Mouse (Mus musculus) neural tube, embryonic 13.5 days (tissue): ENCODE measurements around the gene Foxl2. TPM values are rescaled to one million over a fixed set of nuclear protein-coding genes. Genes with fewer than 3 reads are reported as not detected.

Experiments used
- ATAC-seq: fragments of 200-750 bp; cut with Nextera tagmentation; 2 replicates; pipeline ENCODE4 v1.8.0; 2017; ENCODE audit warnings: low read depth, mild to moderate bottlenecking, moderate TSS enrichment, moderate library complexity
- H3K27ac ChIP-seq: fragments of 300-500 bp; sonication (generic); replicated peaks from 2 replicates; pipeline ENCODE4 v1.5.1; 2015; ENCODE audit warnings: moderate library complexity, mild to moderate bottlenecking, inconsistent platforms
- H3K27me3 ChIP-seq: fragments of 300-500 bp; sonication (generic); 2 replicates; pipeline ENCODE4 v1.6.1; 2015; ENCODE audit warnings: mild to moderate bottlenecking, inconsistent platforms
- H3K36me3 ChIP-seq: fragments of 300-500 bp; sonication (generic); 2 replicates; pipeline ENCODE4 v1.6.1; 2015; ENCODE audit warnings: mild to moderate bottlenecking, inconsistent platforms
- H3K4me1 ChIP-seq: fragments of 300-500 bp; sonication (generic); replicated peaks from 2 replicates; pipeline ENCODE4 v1.6.1; 2015; ENCODE audit warnings: inconsistent platforms
- H3K4me2 ChIP-seq: fragments of 300-500 bp; sonication (generic); 2 replicates; pipeline ENCODE4 v1.6.1; 2015; ENCODE audit warnings: inconsistent platforms, mild to moderate bottlenecking, moderate library complexity
- H3K4me3 ChIP-seq: fragments of 300-500 bp; sonication (generic); 2 replicates; pipeline ENCODE4 v1.5.1; 2015; ENCODE audit warnings: mild to moderate bottlenecking, inconsistent platforms
- H3K9ac ChIP-seq: fragments of 300-500 bp; sonication (generic); 2 replicates; pipeline ENCODE4 v1.6.1; 2015; ENCODE audit warnings: moderate library complexity, mild to moderate bottlenecking, inconsistent platforms
- H3K9me3 ChIP-seq: fragments of 300-500 bp; sonication (generic); 2 replicates; pipeline ENCODE4 v1.6.1; 2016; ENCODE audit warnings: inconsistent platforms
- WGBS: fragments of 180-500 bp; shearing (Covaris S2); methylation state at CpG from one replicate; pipeline ENCODE4 v1.1.7; 2015; 5-methylcytosine and 5-hydroxymethylcytosine counted together
- polyA plus RNA-seq: library from polyadenylated mRNA; unstranded; fragments of >200 nt; fragmentation: Nextera tagmentation; extraction: Ambion mirVana; gene quantifications from 2 replicates; pipeline ENCODE4 v1.2.1, GENCODE M21; 2015

Foxl2 gene
- polyA plus RNA-seq, 1 experiment from 2014 or later: 0.68 TPM

GRCm38 (mm10) chr9:99001326-99001725 is 46.2 kb downstream of the Foxl2 start:
- H3K36me3 ChIP-seq: peaks cover 65% of the 10 kb centered on the region
- no peaks in the 10 kb centered on the region for H3K9me3 ChIP-seq
- ATAC-seq: no peak
- no peak overlapping the region for H3K27ac ChIP-seq
- H3K9ac ChIP-seq: no peak overlapping the region
- H3K27me3 ChIP-seq: no peaks in the 10 kb centered on the region
- WGBS: 92% methylated on average over 6 of the region's 6 CpGs
- H3K4me3 ChIP-seq: no peak overlapping the region
- no peaks in the 10 kb centered on the region for H3K4me1 ChIP-seq
- no peak overlapping the region for H3K4me2 ChIP-seq

Other genes with a start within 250 kb of the Foxl2 start
- gene Prr23a1, start 112.8 kb upstream of the Foxl2 start, polyA plus RNA-seq: not detected in 2 replicates
- gene Prr23a2, start 98.8 kb upstream of the Foxl2 start, polyA plus RNA-seq: not detected in 2 replicates
- not detected in 2 replicates for gene Prr23a3, start 90.5 kb upstream of the Foxl2 start, polyA plus RNA-seq
- gene 7420426K07Rik, start 52.2 kb upstream of the Foxl2 start, polyA plus RNA-seq: not detected in 2 replicates
- 106 and 127 TPM in 2 replicates for gene Faim, start 31.1 kb downstream of the Foxl2 start, polyA plus RNA-seq
- gene Gm1123, start 80.4 kb downstream of the Foxl2 start, polyA plus RNA-seq: 0.13 TPM in 1 of 2 replicates, not detected in the other
- 2.1 and 3.5 TPM in 2 replicates for gene Pik3cb, start 185.3 kb downstream of the Foxl2 start, polyA plus RNA-seq